Mouse (Mus musculus) myocyte (in vitro differentiated cells): Measurements from ENCODE around the gene Spag6. TPM values are rescaled to one million over a fixed set of nuclear protein-coding genes. Genes with fewer than 3 reads are reported as not detected.

Experiments
- H3K27me3 ChIP-seq: one replicate; pipeline ENCODE4 v1.6.1; 2011; ENCODE audit not compliant: control insufficient read depth, insufficient read depth, insufficient read length
- H3K36me3 ChIP-seq: one replicate; pipeline ENCODE4 v1.6.1; 2011; ENCODE audit not compliant: control insufficient read depth, insufficient read depth
- H3K4me2 ChIP-seq: one replicate; pipeline ENCODE4 v1.6.1; 2011; ENCODE audit warnings: low read depth, control low read depth
- H3K4me3 ChIP-seq: one replicate; pipeline ENCODE4 v1.5.1; 2011; ENCODE audit warnings: mild to moderate bottlenecking, control low read depth, moderate library complexity
- H3K79me2 ChIP-seq: one replicate; pipeline ENCODE4 v1.6.1; 2011; ENCODE audit not compliant: control insufficient read depth, insufficient read depth
- H3ac ChIP-seq: one replicate; pipeline ENCODE4 v1.6.1; 2011; ENCODE audit not compliant: control insufficient read depth, insufficient read length
- CEBPB ChIP-seq: IDR thresholded peaks from 2 replicates; pipeline ENCODE4 v1.6.1; 2011; ENCODE audit warnings: mild to moderate bottlenecking, moderate library complexity; ENCODE audit not compliant: poor library complexity, insufficient read depth, severe bottlenecking
- E2F4 ChIP-seq: IDR thresholded peaks from one replicate; pipeline ENCODE4 v1.6.1; 2011; ENCODE audit warnings: mild to moderate bottlenecking, control low read depth, moderate library complexity; ENCODE audit not compliant: insufficient read depth
- MAX ChIP-seq: IDR thresholded peaks from one replicate; pipeline ENCODE4 v1.6.1; 2011; ENCODE audit warnings: low read depth, mild to moderate bottlenecking, control low read depth
- MYOD1 ChIP-seq, 3 experiments: IDR thresholded peaks; one replicate each; pipeline ENCODE4 v1.6.1; 2011; ENCODE audit warnings: control low read depth in 2 of 3, low read depth in 2 of 3, mild to moderate bottlenecking in 2 of 3, moderate library complexity in 1 of 3; ENCODE audit not compliant: insufficient read length in 2 of 3, control insufficient read depth in 1 of 3
- MYOG ChIP-seq, 3 experiments: IDR thresholded peaks; one replicate each; pipeline ENCODE4 v1.6.1; 2011; ENCODE audit warnings: control low read depth in 2 of 3, low read depth in 2 of 3, mild to moderate bottlenecking in 2 of 3; ENCODE audit not compliant: insufficient read length in 2 of 3, control insufficient read depth in 1 of 3, insufficient read depth in 1 of 3
- POLR2A ChIP-seq: IDR thresholded peaks from one replicate; pipeline ENCODE4 v1.6.1; 2011; ENCODE audit warnings: low read depth, mild to moderate bottlenecking, control low read depth, moderate library complexity; ENCODE audit not compliant: insufficient read length
- POLR2AphosphoS2 ChIP-seq: IDR thresholded peaks from one replicate; pipeline ENCODE4 v1.6.1; 2011; ENCODE audit warnings: low read depth, control low read depth; ENCODE audit not compliant: insufficient read length
- REST ChIP-seq: IDR thresholded peaks from one replicate; pipeline ENCODE4 v1.6.1; 2011; ENCODE audit warnings: mild to moderate bottlenecking, control low read depth, moderate library complexity; ENCODE audit not compliant: insufficient read depth, insufficient read length
- SRF ChIP-seq: IDR thresholded peaks from one replicate; pipeline ENCODE4 v1.6.1; 2011; ENCODE audit warnings: low read depth; ENCODE audit not compliant: control insufficient read depth, insufficient read length
- TCF12 ChIP-seq: IDR thresholded peaks from one replicate; pipeline ENCODE4 v1.6.1; 2011; ENCODE audit warnings: mild to moderate bottlenecking, control low read depth; ENCODE audit not compliant: poor library complexity, insufficient read depth, severe bottlenecking
- TCF3 ChIP-seq: IDR thresholded peaks from one replicate; pipeline ENCODE4 v1.6.1; 2011; ENCODE audit warnings: low read depth, control low read depth; ENCODE audit not compliant: insufficient read length
- USF1 ChIP-seq: IDR thresholded peaks from one replicate; pipeline ENCODE4 v1.6.1; 2011; ENCODE audit warnings: low read depth, mild to moderate bottlenecking, control low read depth, moderate library complexity
- polyA plus RNA-seq: library from polyadenylated mRNA; unstranded; fragments of >200 nt; fragmentation: generic; extraction: Trizol; gene quantifications from one replicate; pipeline ENCODE4 v1.2.1, GENCODE M21; 2012; ENCODE audit warnings: missing spikeins

Gene Spag6
- polyA plus RNA-seq, 1 experiment: 0.62 TPM

DNA sequence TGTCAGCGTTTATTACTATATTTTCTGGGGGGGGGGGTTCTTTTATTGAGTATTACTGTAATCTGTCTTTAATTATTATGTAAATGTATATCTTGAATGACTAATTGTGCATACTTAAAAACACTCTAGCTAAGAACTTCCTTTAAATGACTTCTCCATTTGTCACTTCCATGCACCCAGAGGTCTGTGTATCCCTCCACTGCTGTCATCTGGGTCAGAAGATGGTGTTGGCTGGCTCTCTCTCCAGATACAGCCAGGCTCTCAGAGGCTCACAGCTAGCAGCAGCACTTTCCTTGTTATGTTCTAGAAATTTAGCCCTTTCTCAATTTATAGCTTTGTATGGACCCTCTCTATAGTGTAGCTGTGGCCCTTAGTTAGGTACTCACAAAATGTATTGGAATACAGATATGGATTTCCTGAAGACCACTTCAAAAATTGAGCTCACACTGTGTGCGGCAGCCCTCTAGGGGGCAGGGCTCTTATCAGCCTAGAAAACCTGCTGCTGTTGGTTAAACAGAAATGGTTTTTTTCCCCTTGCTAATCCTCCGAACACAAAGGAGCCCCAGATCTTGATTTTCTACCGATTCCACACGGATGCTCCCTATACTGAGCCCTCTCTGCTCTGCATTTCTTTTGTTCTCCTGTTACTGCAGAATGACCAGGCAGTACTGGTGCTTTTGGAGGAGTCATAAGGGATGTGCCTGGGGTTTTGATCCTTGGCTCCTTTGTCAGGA, 40.7 kb downstream of the Spag6 start:
- TF ChIP-seq POLR2AphosphoS2: no peak
- TF ChIP-seq POLR2A: no peak
- TF ChIP-seq USF1: no peak
- no peak for TF ChIP-seq MYOG (IDR thresholded peaks at IDR 0.05; ENCODE audit: control insufficient read depth in 1 of 3, insufficient read depth in 1 of 3, insufficient read length in 2 of 3, low read depth in 2 of 3)
- TF ChIP-seq MAX: no peak
- no peak for TF ChIP-seq SRF
- no peak overlapping the region for H3ac ChIP-seq
- no peaks in the 10 kb centered on the region for H3K79me2 ChIP-seq
- no peak overlapping the region for H3K4me3 ChIP-seq
- no peaks in the 10 kb centered on the region for H3K27me3 ChIP-seq
- H3K36me3 ChIP-seq: no peaks in the 10 kb centered on the region
- no peak overlapping the region for H3K4me2 ChIP-seq

DNA sequence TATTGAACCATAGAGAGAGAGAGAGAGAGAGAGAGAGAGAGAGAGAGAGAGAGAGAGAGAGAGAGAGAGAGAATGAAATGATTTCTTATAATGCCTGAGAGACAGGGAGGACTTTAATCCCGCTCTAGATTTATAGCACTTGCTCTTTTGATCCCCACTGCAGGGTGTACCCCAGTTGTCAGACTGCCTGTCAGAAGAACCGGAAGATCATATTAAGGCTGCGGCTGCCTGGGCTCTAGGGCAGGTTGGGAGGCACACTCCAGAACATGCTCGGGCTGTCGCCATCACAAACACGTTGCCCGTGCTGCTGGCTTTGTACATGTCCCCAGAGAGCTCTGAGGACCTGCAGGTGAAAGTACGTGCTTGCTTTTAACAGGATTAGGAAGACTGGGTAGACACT, 43.2 kb downstream of the Spag6 start:
- no peak overlapping the region for H3K4me2 ChIP-seq
- H3K36me3 ChIP-seq: no peaks in the 10 kb centered on the region
- TF ChIP-seq SRF (no peak), TCF12 (no peak), MYOD1 (IDR thresholded peaks at IDR 0.05; ENCODE audit: control insufficient read depth in 1 of 3, insufficient read length in 2 of 3, low read depth in 2 of 3) (no peak), MAX (no peak), TCF3 (no peak), MYOG (IDR thresholded peaks at IDR 0.05; ENCODE audit: control insufficient read depth in 1 of 3, insufficient read depth in 1 of 3, insufficient read length in 2 of 3, low read depth in 2 of 3) (no peak), POLR2AphosphoS2 (no peak), E2F4 (no peak)
- H3ac ChIP-seq: no peak overlapping the region
- no peaks in the 10 kb centered on the region for H3K79me2 ChIP-seq
- no peak overlapping the region for H3K4me3 ChIP-seq
- H3K27me3 ChIP-seq: no peaks in the 10 kb centered on the region

DNA sequence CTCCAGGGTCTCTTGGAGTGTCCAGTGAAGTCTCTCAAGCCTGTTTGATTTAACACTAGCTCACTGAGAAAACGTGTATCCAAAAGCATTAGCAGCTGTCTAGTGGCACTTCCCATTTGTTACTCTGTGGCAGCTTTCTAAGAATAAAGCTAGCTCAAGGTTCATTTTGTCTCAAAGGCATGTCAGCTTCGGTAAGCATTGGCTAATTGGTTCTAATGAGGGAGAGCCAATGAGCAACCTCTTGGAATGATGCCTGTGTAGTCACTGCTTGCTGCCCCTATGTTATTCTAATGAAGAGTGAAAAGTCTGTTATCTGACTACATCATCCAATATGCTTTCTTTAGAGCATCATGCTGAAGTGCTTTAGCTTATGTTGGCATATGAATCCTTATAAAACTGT, 45.4 kb downstream of the Spag6 start:
- no peak overlapping the region for H3ac ChIP-seq
- H3K27me3 ChIP-seq: no peaks in the 10 kb centered on the region
- no peaks in the 10 kb centered on the region for H3K79me2 ChIP-seq
- no peak overlapping the region for H3K4me3 ChIP-seq
- H3K4me2 ChIP-seq: no peak overlapping the region
- no peaks in the 10 kb centered on the region for H3K36me3 ChIP-seq
- no peak for TF ChIP-seq TCF12
- TF ChIP-seq USF1: no peak
- TF ChIP-seq POLR2A: no peak
- no peak for TF ChIP-seq MYOD1 (IDR thresholded peaks at IDR 0.05; ENCODE audit: control insufficient read depth in 1 of 3, insufficient read length in 2 of 3, low read depth in 2 of 3)
- no peak for TF ChIP-seq POLR2AphosphoS2
- TF ChIP-seq REST: no peak
- no peak for TF ChIP-seq MYOG (IDR thresholded peaks at IDR 0.05; ENCODE audit: control insufficient read depth in 1 of 3, insufficient read depth in 1 of 3, insufficient read length in 2 of 3, low read depth in 2 of 3)
- TF ChIP-seq TCF3: no peak
- TF ChIP-seq MAX: no peak
- no peak for TF ChIP-seq CEBPB
- no peak for TF ChIP-seq E2F4
- no peak for TF ChIP-seq SRF

DNA sequence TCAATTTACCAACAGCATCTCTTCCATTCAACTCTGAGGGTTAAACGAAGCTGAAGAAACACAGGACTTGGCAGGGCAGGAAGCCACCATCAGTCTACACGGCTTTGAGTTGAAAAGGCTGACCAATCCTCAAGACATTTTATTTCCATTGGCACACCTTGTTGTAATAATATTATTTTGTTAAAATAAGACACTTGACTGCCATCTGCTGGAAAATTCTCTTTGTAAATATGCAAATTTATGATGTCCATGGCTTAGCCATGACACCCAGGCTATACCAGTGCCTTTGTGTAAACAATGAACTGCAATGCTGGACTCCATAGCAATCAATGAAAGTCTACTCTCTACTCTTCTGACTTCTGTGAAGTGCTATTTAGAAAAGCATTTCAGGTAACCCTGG, 62.3 kb downstream of the Spag6 start:
- no peak overlapping the region for H3K4me3 ChIP-seq
- no peaks in the 10 kb centered on the region for H3K36me3 ChIP-seq
- H3K79me2 ChIP-seq: no peaks in the 10 kb centered on the region
- H3K27me3 ChIP-seq: no peaks in the 10 kb centered on the region
- H3ac ChIP-seq: no peak overlapping the region
- no peak for TF ChIP-seq POLR2A
- no peak for TF ChIP-seq REST
- no peak for TF ChIP-seq SRF
- no peak for TF ChIP-seq USF1
- TF ChIP-seq TCF12: no peak
- TF ChIP-seq MYOD1 (IDR thresholded peaks at IDR 0.05; ENCODE audit: control insufficient read depth in 1 of 3, insufficient read length in 2 of 3, low read depth in 2 of 3): no peak
- no peak for TF ChIP-seq CEBPB
- no peak for TF ChIP-seq E2F4
- TF ChIP-seq MYOG (IDR thresholded peaks at IDR 0.05; ENCODE audit: control insufficient read depth in 1 of 3, insufficient read depth in 1 of 3, insufficient read length in 2 of 3, low read depth in 2 of 3): no peak
- no peak for TF ChIP-seq POLR2AphosphoS2
- no peak for TF ChIP-seq TCF3
- no peak for TF ChIP-seq MAX
- no peak overlapping the region for H3K4me2 ChIP-seq

DNA sequence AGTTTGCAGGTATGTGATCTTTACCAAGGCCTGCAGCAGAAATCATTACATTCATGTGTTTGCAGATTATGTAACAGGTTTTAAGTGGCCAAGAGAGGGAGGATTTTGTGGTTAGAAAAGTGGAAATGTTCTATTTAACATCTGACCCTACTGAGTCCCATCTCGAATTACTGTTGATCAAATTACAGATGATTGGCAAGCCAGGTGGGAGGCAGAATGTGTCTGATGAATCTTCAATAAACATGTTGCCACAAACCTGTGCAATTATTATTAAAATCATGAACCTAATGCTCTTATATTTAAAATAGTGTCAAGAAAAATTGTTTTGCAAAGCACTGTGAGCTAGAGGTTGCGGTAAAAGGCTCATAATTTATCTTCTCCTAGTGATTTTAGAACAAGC, 71.0 kb downstream of the Spag6 start:
- Histone ChIP-seq H3K4me2 (peak overlapping the region; percentile 86), H3K4me3 (peak overlapping the region; percentile 55)

More for the DNA sequence above, 71.0 kb downstream of the Spag6 start:
- no peaks in the 10 kb centered on the region for H3K27me3 ChIP-seq
- no peaks in the 10 kb centered on the region for H3K36me3 ChIP-seq
- H3ac ChIP-seq: no peak overlapping the region
- no peaks in the 10 kb centered on the region for H3K79me2 ChIP-seq
- TF ChIP-seq CEBPB (0 out of 2 replicates have a peak, but pooled peaks have one; percentile 16), TCF3 (no peak), MYOD1 (IDR thresholded peaks at IDR 0.05; ENCODE audit: control insufficient read depth in 1 of 3, insufficient read length in 2 of 3, low read depth in 2 of 3) (peak in 2 of 3 experiments; percentile 42 to 63)
